Mouse (Mus musculus): ENCODE measurements around the gene Npy.

DNA sequence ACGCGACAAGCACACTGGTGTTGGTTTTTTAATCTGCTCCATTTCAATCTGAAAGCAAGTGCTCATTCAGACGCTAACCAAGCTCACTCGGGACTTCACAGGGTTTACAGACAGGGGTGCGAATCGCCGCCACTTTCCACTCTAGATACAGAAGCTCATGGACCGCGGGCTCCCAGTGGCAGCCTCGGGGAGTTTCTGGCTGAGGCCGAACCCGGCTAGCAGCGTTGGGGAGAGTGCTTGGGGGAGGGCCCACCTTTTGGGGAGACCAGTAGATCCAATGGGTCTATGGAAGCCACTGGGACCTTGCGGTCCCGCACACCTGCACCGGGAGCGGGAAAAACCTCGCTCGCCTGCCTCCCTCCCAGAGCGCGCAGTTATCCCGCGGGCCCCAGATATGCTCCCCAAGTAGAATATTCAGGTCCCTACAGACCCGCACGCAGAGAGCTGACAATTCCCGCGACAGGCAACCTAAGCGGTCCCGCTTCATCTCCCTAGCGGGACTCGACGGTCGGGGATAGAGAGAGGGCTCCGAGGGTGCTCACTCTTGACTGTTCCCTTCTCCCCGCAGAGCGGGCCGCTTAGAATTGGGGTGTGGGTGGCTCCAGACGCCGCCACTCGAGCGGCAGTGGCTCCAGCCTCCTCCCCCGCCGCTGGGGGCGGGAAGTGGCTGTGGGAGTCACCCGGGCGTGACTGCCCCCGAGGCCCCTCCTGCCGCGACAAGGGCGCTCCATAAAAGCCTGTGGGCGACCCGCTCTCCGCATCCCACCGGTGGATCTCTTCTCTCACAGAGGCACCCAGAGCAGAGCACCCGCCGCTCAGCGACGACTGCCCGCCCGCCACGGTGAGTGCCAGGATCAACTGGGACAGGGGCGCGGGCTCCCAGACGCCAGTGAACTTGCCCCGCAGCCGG is at the start of gene Npy:
- no peak for TF ChIP-seq CTCF (IDR thresholded peaks at IDR 0.05; ENCODE audit: extremely low read depth, insufficient read depth, insufficient read length, insufficient replicate concordance)
- TF ChIP-seq POLR2A (IDR thresholded peaks at IDR 0.05; ENCODE audit: low read depth, low read length): no peak

Data from spleen, adult 2 months (tissue).